Mouse (Mus musculus): ENCODE measurements at regions not wholly inside any gene's neighbourhood (a gene's known extent, or its start where the extent isn't known, plus 50 kb on each side); places are given as distances from the start of the nearest gene placed in this dataset.

DNA sequence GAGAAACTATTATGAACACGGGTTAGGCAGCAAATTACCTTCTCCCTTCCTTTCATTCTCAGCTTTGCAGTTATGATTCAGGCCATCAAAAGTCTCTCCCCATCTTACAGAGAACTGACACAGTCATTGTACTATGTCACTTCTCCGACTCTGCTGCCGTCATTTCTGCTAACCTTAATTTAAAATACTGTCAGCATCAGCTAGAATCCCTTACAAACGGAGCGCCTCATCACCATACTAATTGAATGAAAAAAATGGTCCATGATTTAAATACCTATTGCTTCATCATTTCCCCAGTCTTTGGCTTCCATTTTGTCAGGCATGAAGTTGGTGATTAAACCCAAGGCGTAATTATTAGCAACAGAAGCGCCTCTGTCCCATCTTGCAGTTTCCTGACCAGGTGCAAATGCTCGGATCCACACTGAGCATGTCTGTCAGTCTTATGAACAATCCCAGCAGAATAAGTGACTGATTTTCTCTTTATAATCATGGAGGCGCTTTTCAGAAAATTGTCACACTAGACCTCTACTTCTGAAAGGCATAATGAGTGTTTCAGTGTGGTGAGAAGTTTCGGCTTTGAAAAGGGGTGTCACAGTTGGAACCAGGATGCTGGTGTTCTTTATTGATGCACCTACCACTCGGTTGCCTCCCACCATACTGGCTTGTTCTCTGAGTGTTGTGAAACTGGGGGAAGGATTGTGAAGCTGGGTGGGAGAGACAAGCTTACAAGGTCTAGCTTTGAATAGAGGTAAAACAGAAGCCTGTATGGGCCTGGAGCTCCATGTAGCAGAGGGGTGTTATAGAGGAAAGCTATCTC, 52.4 kb upstream of the Npy start:
- DNase-seq (ENCODE audit: low read depth, low spot score) = no peak

Data from forelimb bud, embryonic 11.5 days (tissue).